Mouse (Mus musculus) ES-E14 (cell line): ENCODE measurements at regions not wholly inside any gene's neighbourhood (a gene's known extent, or its start where the extent isn't known, plus 50 kb on each side); places are given as distances from the start of the nearest gene placed in this dataset.

Source experiments
- DNase-seq: peaks from one replicate; pipeline ENCODE4 v3.0.0-alpha.2; 2013; ENCODE audit warnings: low read depth, low spot score
- H3K27ac ChIP-seq: 2 replicates; pipeline ENCODE4 v1.5.1; 2012; ENCODE audit warnings: low read depth, mild to moderate bottlenecking, low read length, moderate library complexity, mixed read lengths; ENCODE audit not compliant: poor library complexity, insufficient read depth, severe bottlenecking
- H3K36me3 ChIP-seq: 2 replicates; pipeline ENCODE4 v1.6.1; 2012; ENCODE audit warnings: mild to moderate bottlenecking, low read length, moderate library complexity, mixed read lengths; ENCODE audit not compliant: control insufficient read depth, poor library complexity, insufficient read depth, severe bottlenecking
- H3K4me1 ChIP-seq, 2 experiments: fragments of 150-350 bp in 1 of 2; sonication (generic) in 1 of 2; 2 replicates each; pipeline ENCODE4 v1.6.1; 2012; ENCODE audit warnings: low read length in 2 of 2, mild to moderate bottlenecking in 1 of 2, mixed read lengths in 1 of 2; ENCODE audit not compliant: control insufficient read depth in 2 of 2, insufficient read depth in 2 of 2, poor library complexity in 1 of 2
- H3K4me3 ChIP-seq, 2 experiments: fragments of 150-350 bp in 1 of 2; sonication (generic) in 1 of 2; 2 replicates each; pipeline ENCODE4 v1.5.1; 2012; ENCODE audit warnings: low read length in 2 of 2, low read depth in 1 of 2, mild to moderate bottlenecking in 1 of 2, mixed read lengths in 1 of 2; ENCODE audit not compliant: insufficient read depth in 1 of 2, poor library complexity in 1 of 2, severe bottlenecking in 1 of 2
- H3K9ac ChIP-seq: 2 replicates; pipeline ENCODE4 v1.6.1; 2012; ENCODE audit warnings: low read depth, mild to moderate bottlenecking, low read length, mixed read lengths; ENCODE audit not compliant: poor library complexity, insufficient read depth, severe bottlenecking
- H3K9me3 ChIP-seq: fragments of 150-350 bp; sonication (generic); 2 replicates; pipeline ENCODE4 v1.6.1; 2012; ENCODE audit warnings: low read depth, mild to moderate bottlenecking, low read length; ENCODE audit not compliant: control insufficient read depth, insufficient read depth
- CHD2 ChIP-seq: IDR thresholded peaks from 2 replicates; pipeline ENCODE4 v1.6.1; 2014; ENCODE audit warnings: mild to moderate bottlenecking, low read depth, low read length, inconsistent platforms
- HCFC1 ChIP-seq: IDR thresholded peaks from 2 replicates; pipeline ENCODE4 v1.6.1; 2012; ENCODE audit warnings: low read length, inconsistent platforms, borderline replicate concordance; ENCODE audit not compliant: insufficient read depth
- MAFK ChIP-seq: IDR thresholded peaks from 2 replicates; pipeline ENCODE4 v1.6.1; 2014; ENCODE audit warnings: mild to moderate bottlenecking, low read depth, low read length, inconsistent platforms; ENCODE audit not compliant: insufficient read depth
- ZC3H11A ChIP-seq: IDR thresholded peaks from 2 replicates; pipeline ENCODE4 v1.6.1; 2012; ENCODE audit warnings: low read depth, mild to moderate bottlenecking, inconsistent platforms, low read length, borderline replicate concordance
- ZNF384 ChIP-seq: IDR thresholded peaks from 2 replicates; pipeline ENCODE4 v1.6.1; 2012; ENCODE audit warnings: low read depth, low read length, inconsistent platforms
- in situ Hi-C, 2 experiments: fragments of 600-800 bp; cut with MboI; formaldehyde crosslinking; loops; one replicate each; pipeline ENCODE4 v1.15.1; 2025; ENCODE audit warnings: low sequenced_read_pairs in 2 of 2, inconsistent platforms in 1 of 2; ENCODE audit not compliant: unreplicated experiment in 2 of 2

- H3K36me3 ChIP-seq: no peaks in the 10 kb centered on the region
- no peak overlapping the region for H3K9ac ChIP-seq
- H3K27ac ChIP-seq: no peak overlapping the region
- DNase-seq: no peak
- no peaks in the 10 kb centered on the region for H3K9me3 ChIP-seq
- H3K4me1 ChIP-seq: no peaks in the 10 kb centered on the region
- TF ChIP-seq HCFC1 (no peak), MAFK (no peak), CHD2 (no peak), ZNF384 (no peak), ZC3H11A (no peak)
- H3K4me3 ChIP-seq: no peak overlapping the region
- in situ Hi-C loops: no loop called here
These were observed 398.7 kb downstream of the Cmpk2 start for GRCm38 (mm10) chr12:26867731-26868130.

DNA sequence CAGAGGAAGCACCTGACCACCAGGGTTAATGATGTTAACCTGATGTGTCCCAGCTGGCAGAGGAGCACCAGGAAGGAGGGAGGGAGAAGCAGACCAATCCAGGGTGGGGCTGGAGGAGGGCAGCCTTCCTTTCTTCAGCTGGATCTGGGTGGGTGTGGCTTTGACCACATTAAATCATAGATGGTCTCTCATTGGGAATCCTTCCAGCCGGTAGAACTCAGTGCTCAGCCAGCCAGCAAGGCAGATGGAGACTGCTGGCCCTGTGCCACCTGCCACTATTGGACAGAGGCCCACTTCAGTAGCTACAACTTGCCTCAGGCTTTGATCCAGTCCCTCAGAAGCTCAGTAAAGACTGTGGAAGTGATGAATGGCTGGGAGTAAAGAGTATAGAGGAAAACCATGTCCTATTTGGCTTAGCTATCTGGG is 386.1 kb downstream of the Cmpk2 start:
- DNase-seq: no peak
- Histone ChIP-seq H3K27ac (no peak overlapping the region), H3K4me1 (no peaks in the 10 kb centered on the region), H3K4me3 (no peak overlapping the region), H3K9ac (no peak overlapping the region), H3K9me3 (no peaks in the 10 kb centered on the region), H3K36me3 (no peaks in the 10 kb centered on the region)
- TF ChIP-seq CHD2 (no peak), ZC3H11A (no peak), MAFK (no peak), ZNF384 (no peak)
- in situ Hi-C loops: no loop called here

GRCm38 (mm10) chr12:26844917-26845316 is 375.9 kb downstream of the Cmpk2 start:
- in situ Hi-C loops: no loop called here

GRCm38 (mm10) chr12:26842696-26843095 is 373.7 kb downstream of the Cmpk2 start:
- Histone ChIP-seq H3K36me3 (no peaks in the 10 kb centered on the region), H3K9ac (no peak overlapping the region), H3K9me3 (no peaks in the 10 kb centered on the region), H3K4me1 (no peaks in the 10 kb centered on the region), H3K27ac (no peak overlapping the region), H3K4me3 (no peak overlapping the region)
- no peak for TF ChIP-seq HCFC1
- no peak for TF ChIP-seq ZNF384
- no peak for TF ChIP-seq MAFK
- TF ChIP-seq CHD2: no peak
- no peak for TF ChIP-seq ZC3H11A
- DNase-seq: no peak
- in situ Hi-C loops: no loop called here

More at GRCm38 (mm10) chr12:26844917-26845316, 375.9 kb downstream of the Cmpk2 start:
- Histone ChIP-seq H3K4me3 (no peak overlapping the region), H3K9ac (no peak overlapping the region), H3K36me3 (no peaks in the 10 kb centered on the region), H3K9me3 (no peaks in the 10 kb centered on the region), H3K27ac (no peak overlapping the region), H3K4me1 (no peaks in the 10 kb centered on the region)
- DNase-seq: no peak
- TF ChIP-seq HCFC1: no peak
- no peak for TF ChIP-seq MAFK
- no peak for TF ChIP-seq CHD2
- no peak for TF ChIP-seq ZNF384
- no peak for TF ChIP-seq ZC3H11A

DNA sequence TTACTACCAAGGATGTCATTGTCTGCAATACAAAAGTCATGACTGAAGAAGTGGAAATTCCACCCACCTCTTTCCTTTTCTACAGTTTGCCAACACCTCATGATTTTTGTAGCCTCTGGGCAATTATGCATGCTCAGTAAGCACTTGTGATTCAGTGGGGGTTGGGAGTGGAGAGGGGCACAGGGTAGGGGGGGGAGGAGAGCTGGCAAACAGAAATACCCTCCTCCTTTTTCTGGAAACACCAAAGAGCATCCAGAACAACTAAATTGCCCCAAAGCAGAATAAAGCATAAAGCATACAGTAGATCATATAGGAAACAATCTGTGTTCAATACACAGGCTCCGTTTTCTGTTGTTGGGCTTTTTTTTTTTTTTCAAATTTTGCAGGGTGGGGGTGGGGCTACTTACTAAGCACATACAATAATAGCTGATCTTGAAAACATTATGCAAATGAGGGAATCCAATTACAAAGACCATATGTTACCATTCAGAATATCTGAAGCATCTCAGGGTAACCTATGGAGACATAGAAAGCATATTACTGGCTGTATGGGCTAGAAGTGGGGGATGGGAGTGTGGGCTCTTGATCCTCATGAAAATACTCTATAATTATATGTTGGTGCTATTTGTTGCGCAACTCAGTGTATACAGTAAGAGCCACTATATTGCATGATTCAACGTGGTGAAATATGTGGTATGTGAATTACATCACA is 352.4 kb downstream of the Cmpk2 start:
- Histone ChIP-seq H3K27ac (no peak overlapping the region), H3K4me1 (no peaks in the 10 kb centered on the region), H3K36me3 (no peaks in the 10 kb centered on the region), H3K4me3 (no peak overlapping the region), H3K9ac (no peak overlapping the region), H3K9me3 (peaks cover 2% of the 10 kb centered on the region; the same call in 1 of the 2 replicates)
- TF ChIP-seq ZC3H11A: no peak
- no peak for TF ChIP-seq MAFK
- TF ChIP-seq ZNF384: no peak
- no peak for TF ChIP-seq CHD2
- TF ChIP-seq HCFC1: no peak
- in situ Hi-C loops: no loop called here
- DNase-seq: no peak
